ENCODE assay signal across 28 mouse cellular contexts in genomic region chr6:125279729-125280128, GRCm38 (mm10). TPM values are rescaled to one million over a fixed set of nuclear protein-coding genes. Genes with fewer than 3 reads are reported as not detected.
A peak's percentile ranks its signal among the peaks of the same experiment; 100 is the strongest.
DNase-seq lines count a peak whose midpoint lies in the region; ATAC-seq and TF ChIP-seq lines count a peak whose summit lies in the region.
"Had no signal": no experiment of that assay in that cellular context is flagged by ENCODE, and none has a peak within 500 bp of the region (broad histone marks: within the 10 kb centered on the region; RNA-seq: fewer than 3 reads in every experiment).

No protein-coding gene starts in this region.

- ATAC-seq in limb, embryonic 13.5 days (ENCODE audit: low FRiP score, low read depth), result peak; percentile 44; the same call in 1 of the 2 replicates
- ATAC-seq in hematopoietic stem cell, adult 5-6 weeks (replicated peaks in 1 of 2; ENCODE audit: insufficient read depth in 1 of 2, low FRiP score in 2 of 2, low TSS enrichment in 1 of 2, low read depth in 1 of 2, poor library complexity in 2 of 2, severe bottlenecking in 2 of 2), result peak; percentile 71 to 81
- no peak for ATAC-seq in CD4-positive, CD25-positive, alpha-beta regulatory T cell, adult 4 months
- no peak for ATAC-seq in hindbrain, postnatal 0 days
- ATAC-seq: activated CD4-positive, CD25-positive, alpha-beta regulatory T cell, adult 4 months; forebrain, embryonic 14.5 days; Patski had no signal

- in situ Hi-C loops in CH12.LX (cut with MboI; ENCODE audit: low pct_ligation_motif_present, low pct_unique_long_range_greater_than_20kb, low sequenced_read_pairs), result no loop called here

- DNase-seq in limb, embryonic 10.5 days (ENCODE audit: low spot score), result no peak
- DNase-seq in CH12.LX (ENCODE audit: extremely low read depth), result peak; percentile 20
- DNase-seq in natural killer cell, adult 2 months (ENCODE audit: low spot score in 2 of 2), result peak; percentile 25 to 44
- no peak for DNase-seq in kidney, postnatal 10 days
- DNase-seq in hindbrain, postnatal 0 days (ENCODE audit: low spot score), result no peak
- DNase-seq: adrenal gland, postnatal 14 days; cerebellum, adult 18-20 months; cerebellum, adult 9-11 months; embryo, embryonic 11 days; gastrocnemius, postnatal 36 days; heart, adult 18-20 months; heart, postnatal 10 days; heart, postnatal 4 days had no signal

- no peaks in the 10 kb centered on the region; the same call in 1 of the 2 replicates for H3K4me1 ChIP-seq in limb, embryonic 13.5 days
- H3K4me1 ChIP-seq in limb, embryonic 10.5 days, result no peaks in the 10 kb centered on the region
- peaks cover 0 to 6% of the 10 kb centered on the region in 2 experiments; a peak in 2 of 4 replicates for H3K4me1 ChIP-seq in CH12.LX (ENCODE audit: control insufficient read depth in 1 of 2, insufficient read depth in 2 of 2)
- no peaks in the 10 kb centered on the region for H3K4me1 ChIP-seq in hindbrain, postnatal 0 days (ENCODE audit: insufficient read depth, low read length)
- H3K4me1 ChIP-seq: embryonic facial prominence, embryonic 15.5 days; forebrain, embryonic 10.5 days; heart, embryonic 10.5 days had no signal

- no peak for TF ChIP-seq RAD21 in CH12.LX (IDR thresholded peaks at IDR 0.05; ENCODE audit: low read depth, low read length)

- no peak for TF ChIP-seq CTCF in CH12.LX (conservative IDR thresholded peaks at IDR 0.05 in 1 of 2, IDR thresholded peaks at IDR 0.05 in 1 of 2; ENCODE audit: low read depth in 2 of 2, low read length in 2 of 2)
- TF ChIP-seq CTCF in hindbrain, postnatal 0 days (IDR thresholded peaks at IDR 0.05; ENCODE audit: low read depth), result no peak

- no peaks in the 10 kb centered on the region for H3K27me3 ChIP-seq in limb, embryonic 13.5 days
- H3K27me3 ChIP-seq in limb, embryonic 10.5 days (ENCODE audit: low read depth, poor library complexity, severe bottlenecking), result no peaks in the 10 kb centered on the region
- H3K27me3 ChIP-seq in CH12.LX (replicated peaks), result peaks cover 26% of the 10 kb centered on the region
- no peaks in the 10 kb centered on the region for H3K27me3 ChIP-seq in hindbrain, postnatal 0 days (ENCODE audit: insufficient read depth, low read length)
- H3K27me3 ChIP-seq: embryonic facial prominence, embryonic 15.5 days; Patski had no signal

- 57% methylated on average over 8 of the region's 8 CpGs for WGBS in limb, embryonic 13.5 days
- 62% methylated on average over 8 of the region's 8 CpGs for WGBS in limb, embryonic 10.5 days
- 56% methylated on average over 8 of the region's 8 CpGs for WGBS in hindbrain, postnatal 0 days

- dilution Hi-C loops in CH12.LX (cut with MboI; ENCODE audit: extremely low pct_ligation_motif_present, extremely low pct_unique_long_range_greater_than_20kb, low sequenced_read_pairs), result no loop called here

- no peaks in the 10 kb centered on the region for H3K36me3 ChIP-seq in limb, embryonic 13.5 days
- H3K36me3 ChIP-seq in limb, embryonic 10.5 days, result no peaks in the 10 kb centered on the region
- no peaks in the 10 kb centered on the region for H3K36me3 ChIP-seq in CH12.LX (replicated peaks in 1 of 2; ENCODE audit: control insufficient read depth in 1 of 2, insufficient read depth in 1 of 2, low read length in 1 of 2)
- H3K36me3 ChIP-seq in hindbrain, postnatal 0 days (ENCODE audit: insufficient read depth, low read length), result no peaks in the 10 kb centered on the region
- H3K36me3 ChIP-seq: embryonic facial prominence, embryonic 15.5 days; forebrain, embryonic 10.5 days; heart, embryonic 10.5 days had no signal

- TF ChIP-seq POLR2A in CH12.LX (IDR thresholded peaks at IDR 0.05; ENCODE audit: low read depth, low read length), result no peak

- H3K4me2 ChIP-seq in limb, embryonic 13.5 days (replicated peaks), result no peak overlapping the region
- no peak overlapping the region for H3K4me2 ChIP-seq in CH12.LX (ENCODE audit: insufficient read depth, low read depth, poor library complexity, severe bottlenecking)
- H3K4me2 ChIP-seq in hindbrain, postnatal 0 days (ENCODE audit: low read depth, low read length), result no peak overlapping the region
- H3K4me2 ChIP-seq: embryonic facial prominence, embryonic 15.5 days; hindbrain, embryonic 14.5 days had no signal

- no peak overlapping the region for H3K4me3 ChIP-seq in limb, embryonic 13.5 days
- no peak overlapping the region for H3K4me3 ChIP-seq in limb, embryonic 10.5 days
- H3K4me3 ChIP-seq in CH12.LX (replicated peaks in 1 of 3; ENCODE audit: low read depth in 2 of 3, low read length in 2 of 3, poor library complexity in 1 of 3), result no peak overlapping the region
- no peak overlapping the region for H3K4me3 ChIP-seq in hindbrain, postnatal 0 days (ENCODE audit: low read length)
- H3K4me3 ChIP-seq: embryonic facial prominence, embryonic 15.5 days; erythroblast, embryonic 14.5 days; forebrain, embryonic 10.5 days; heart, embryonic 10.5 days had no signal

- no peak overlapping the region for H3K9ac ChIP-seq in limb, embryonic 13.5 days
- no peak overlapping the region for H3K9ac ChIP-seq in CH12.LX (ENCODE audit: insufficient read depth, low read depth)
- H3K9ac ChIP-seq in hindbrain, postnatal 0 days (replicated peaks; ENCODE audit: low read length), result no peak overlapping the region
- H3K9ac ChIP-seq: embryonic facial prominence, embryonic 15.5 days; hindbrain, embryonic 14.5 days had no signal

- H3K79me2 ChIP-seq in CH12.LX (replicated peaks; ENCODE audit: control insufficient read depth, extremely low read depth, insufficient read depth, poor library complexity, severe bottlenecking), result no peaks in the 10 kb centered on the region

- H3K27ac ChIP-seq in limb, embryonic 13.5 days, result no peak overlapping the region
- no peak overlapping the region for H3K27ac ChIP-seq in limb, embryonic 10.5 days
- no peak overlapping the region for H3K27ac ChIP-seq in CH12.LX (ENCODE audit: insufficient read depth, low read depth)
- no peak overlapping the region for H3K27ac ChIP-seq in hindbrain, postnatal 0 days
- H3K27ac ChIP-seq: embryonic facial prominence, embryonic 15.5 days; forebrain, embryonic 10.5 days; heart, embryonic 10.5 days; hindbrain, embryonic 14.5 days had no signal

- no peaks in the 10 kb centered on the region; the same call in 1 of the 2 replicates for H3K9me3 ChIP-seq in limb, embryonic 13.5 days
- H3K9me3 ChIP-seq in limb, embryonic 10.5 days (replicated peaks), result no peaks in the 10 kb centered on the region
- peaks cover 5% of the 10 kb centered on the region for H3K9me3 ChIP-seq in CH12.LX (replicated peaks; ENCODE audit: low read length)
- no peaks in the 10 kb centered on the region for H3K9me3 ChIP-seq in hindbrain, postnatal 0 days (ENCODE audit: low read length)
- H3K9me3 ChIP-seq: forebrain, embryonic 10.5 days; heart, embryonic 10.5 days had no signal

- TF ChIP-seq EP300 in CH12.LX (IDR thresholded peaks at IDR 0.05; ENCODE audit: low read length), result no peak

RNA-seq across cellular contexts. Expression of gene Tuba3a, which starts 6.1 kb away (rescaled TPM):
- 0.80 and 0.91 TPM in 2 replicates for polyA plus RNA-seq in limb, embryonic 13.5 days (2015; fragmentation: Nextera tagmentation; extraction: Ambion mirVana)
- polyA plus RNA-seq in limb, embryonic 10.5 days (2016; fragmentation: Nextera tagmentation; extraction: Ambion mirVana), result 0.10 and 0.21 TPM in 2 replicates
- total RNA-seq in CH12.LX (2012; rRNA removed) (not detected in 2 replicates), CH12.LX (2014; rRNA removed) (not detected in 2 replicates)
- polyA plus RNA-seq in CH12.LX (2012; ENCODE audit: insufficient read length, low read depth), result not detected in 2 replicates
- not detected in 2 replicates for total RNA-seq in hematopoietic stem cell, adult 5-6 weeks (2017)
- 1 to 10 TPM; 1.9 to 2.3 TPM for polyA plus RNA-seq in CD4-positive, CD25-positive, alpha-beta regulatory T cell, adult 4 months (2017; shearing (Covaris generic))
- total RNA-seq in hindbrain, postnatal 0 days (2014; rRNA removed), result not detected in 2 replicates
- polyA plus RNA-seq in hindbrain, postnatal 0 days (2015; fragmentation: Nextera tagmentation; extraction: Ambion mirVana), result not detected in 2 replicates
- total RNA-seq: adrenal gland, adult 18-20 months; adrenal gland, postnatal 14 days; gastrocnemius, adult 8-10 months; gastrocnemius, postnatal 36 days; heart, adult 18-20 months; heart, postnatal 10 days; heart, postnatal 4 days had no signal
- polyA plus RNA-seq: embryonic facial prominence, embryonic 11.5 days; erythroblast, embryonic 14.5 days; heart, embryonic 14.5 days; hindbrain, embryonic 14.5 days; Patski had no signal

RNA-seq across cellular contexts. Expression of gene Ltbr, which starts 34.0 kb away (rescaled TPM):
- polyA plus RNA-seq in limb, embryonic 13.5 days (2015; fragmentation: Nextera tagmentation; extraction: Ambion mirVana), result 45.1 and 46.2 TPM in 2 replicates
- polyA plus RNA-seq in limb, embryonic 10.5 days (2016; fragmentation: Nextera tagmentation; extraction: Ambion mirVana), result 34.3 and 41.5 TPM in 2 replicates
- total RNA-seq in CH12.LX (2012; rRNA removed), result not detected in 2 replicates
- not detected in 2 replicates for total RNA-seq in CH12.LX (2014; rRNA removed)
- not detected in 2 replicates for polyA plus RNA-seq in CH12.LX (2012; ENCODE audit: insufficient read length, low read depth)
- total RNA-seq in hematopoietic stem cell, adult 5-6 weeks (2017), result 18.6 and 68.1 TPM in 2 replicates
- under 1 TPM in 1 of 2 experiments, not detected in 1; 0.28 TPM for polyA plus RNA-seq in CD4-positive, CD25-positive, alpha-beta regulatory T cell, adult 4 months (2017; shearing (Covaris generic))
- total RNA-seq in hindbrain, postnatal 0 days (2014; rRNA removed), result 31.6 and 34.4 TPM in 2 replicates
- polyA plus RNA-seq in hindbrain, postnatal 0 days (2015; fragmentation: Nextera tagmentation; extraction: Ambion mirVana), result 17.5 and 18.1 TPM in 2 replicates
- polyA plus RNA-seq: activated CD4-positive, CD25-positive, alpha-beta regulatory T cell, adult 4 months had no signal

RNA-seq across cellular contexts. Expression of gene Scnn1a, which starts 40.7 kb away (rescaled TPM):
- 1.1 and 1.4 TPM in 2 replicates for polyA plus RNA-seq in limb, embryonic 13.5 days (2015; fragmentation: Nextera tagmentation; extraction: Ambion mirVana)
- polyA plus RNA-seq in limb, embryonic 10.5 days (2016; fragmentation: Nextera tagmentation; extraction: Ambion mirVana), result 1.0 and 1.6 TPM in 2 replicates
- total RNA-seq in CH12.LX (2012; rRNA removed) (not detected in 2 replicates), CH12.LX (2014; rRNA removed) (not detected in 2 replicates)
- not detected in 2 replicates for polyA plus RNA-seq in CH12.LX (2012; ENCODE audit: insufficient read length, low read depth)
- 0.79 and 1.1 TPM in 2 replicates for total RNA-seq in hematopoietic stem cell, adult 5-6 weeks (2017)
- not detected for polyA plus RNA-seq in CD4-positive, CD25-positive, alpha-beta regulatory T cell, adult 4 months (2017; shearing (Covaris generic))
- total RNA-seq in hindbrain, postnatal 0 days (2014; rRNA removed), result 1.7 and 3.0 TPM in 2 replicates
- polyA plus RNA-seq in hindbrain, postnatal 0 days (2015; fragmentation: Nextera tagmentation; extraction: Ambion mirVana), result 1.00 and 1.2 TPM in 2 replicates
- polyA plus RNA-seq: activated CD4-positive, CD25-positive, alpha-beta regulatory T cell, adult 4 months had no signal

RNA-seq across cellular contexts. Expression of gene Cd27, which starts 42.9 kb away (rescaled TPM):
- 2.5 and 3.8 TPM in 2 replicates for polyA plus RNA-seq in limb, embryonic 13.5 days (2015; fragmentation: Nextera tagmentation; extraction: Ambion mirVana)
- 0.84 and 1.6 TPM in 2 replicates for polyA plus RNA-seq in limb, embryonic 10.5 days (2016; fragmentation: Nextera tagmentation; extraction: Ambion mirVana)
- total RNA-seq in CH12.LX (2012; rRNA removed), result not detected in 2 replicates
- total RNA-seq in CH12.LX (2014; rRNA removed), result not detected in 2 replicates
- 0.54 TPM in 1 of 2 replicates, not detected in the other for polyA plus RNA-seq in CH12.LX (2012; ENCODE audit: insufficient read length, low read depth)
- 170 and 196 TPM in 2 replicates for total RNA-seq in hematopoietic stem cell, adult 5-6 weeks (2017)
- polyA plus RNA-seq in CD4-positive, CD25-positive, alpha-beta regulatory T cell, adult 4 months (2017; shearing (Covaris generic)), result 100 to 1,000 TPM; 638 to 724 TPM
- total RNA-seq in hindbrain, postnatal 0 days (2014; rRNA removed), result 0.79 TPM in 1 of 2 replicates, not detected in the other
- 0.29 and 0.71 TPM in 2 replicates for polyA plus RNA-seq in hindbrain, postnatal 0 days (2015; fragmentation: Nextera tagmentation; extraction: Ambion mirVana)

RNA-seq across cellular contexts. Expression of gene Tapbpl, which starts 48.1 kb away (rescaled TPM):
- polyA plus RNA-seq in limb, embryonic 13.5 days (2015; fragmentation: Nextera tagmentation; extraction: Ambion mirVana), result 3.1 and 3.2 TPM in 2 replicates
- polyA plus RNA-seq in limb, embryonic 10.5 days (2016; fragmentation: Nextera tagmentation; extraction: Ambion mirVana), result 1.0 and 1.8 TPM in 2 replicates
- total RNA-seq in CH12.LX (2012; rRNA removed) (16.9 and 17.7 TPM in 2 replicates), CH12.LX (2014; rRNA removed) (13.7 and 16.7 TPM in 2 replicates)
- 19.4 and 20.9 TPM in 2 replicates for polyA plus RNA-seq in CH12.LX (2012; ENCODE audit: insufficient read length, low read depth)
- total RNA-seq in hematopoietic stem cell, adult 5-6 weeks (2017), result 23.1 and 29.7 TPM in 2 replicates
- polyA plus RNA-seq in CD4-positive, CD25-positive, alpha-beta regulatory T cell, adult 4 months (2017; shearing (Covaris generic)), result 100 to 1,000 TPM in 1 of 2 experiments, 10 to 100 TPM in 1; 88.2 to 156 TPM
- total RNA-seq in hindbrain, postnatal 0 days (2014; rRNA removed), result 4.5 and 7.0 TPM in 2 replicates
- polyA plus RNA-seq in hindbrain, postnatal 0 days (2015; fragmentation: Nextera tagmentation; extraction: Ambion mirVana), result 7.0 and 7.8 TPM in 2 replicates

Comparison
In these comparisons a context has a peak if more than half of its experiments do, and no peak if none do; other contexts are left out.
1. ATAC-seq: peak in limb, embryonic 13.5 days (single experiment) and hematopoietic stem cell, adult 5-6 weeks (2 of 2); none in CD4-positive, CD25-positive, alpha-beta regulatory T cell, adult 4 months (single experiment) and hindbrain, postnatal 0 days (single experiment).
2. DNase-seq: peak in CH12.LX (single experiment) and natural killer cell, adult 2 months (2 of 2); none in limb, embryonic 10.5 days (single experiment), kidney, postnatal 10 days (single experiment) and hindbrain, postnatal 0 days (single experiment).
3. RNA of gene Ltbr, which starts 34.0 kb away (polyA plus RNA-seq): 45.1 to 46.2 TPM in limb, embryonic 13.5 days, 34.3 to 41.5 TPM in limb, embryonic 10.5 days and 17.5 to 18.1 TPM in hindbrain, postnatal 0 days; 0.28 TPM in CD4-positive, CD25-positive, alpha-beta regulatory T cell, adult 4 months and not detected in CH12.LX; every median in the first group is over 10 times any median in the second.